Mouse (Mus musculus) limb, embryonic 12.5 days (tissue): ENCODE measurements around the gene Rufy3. TPM values are rescaled to one million over a fixed set of nuclear protein-coding genes. Genes with fewer than 3 reads are reported as not detected.

Source experiments
- ATAC-seq: fragments of 200-750 bp; cut with Nextera tagmentation; 2 replicates; pipeline ENCODE4 v1.8.0; 2017; ENCODE audit warnings: low read depth, moderate TSS enrichment; ENCODE audit not compliant: insufficient number of reproducible peaks, insufficient read depth, low FRiP score, low TSS enrichment
- H3K27ac ChIP-seq: fragments of 300-500 bp; sonication (generic); 2 replicates; pipeline ENCODE4 v1.5.1; 2016; ENCODE audit warnings: mild to moderate bottlenecking, moderate library complexity
- H3K27me3 ChIP-seq: fragments of 300-500 bp; sonication (generic); 2 replicates; pipeline ENCODE4 v1.6.1; 2016; ENCODE audit warnings: mild to moderate bottlenecking, moderate library complexity
- H3K36me3 ChIP-seq: fragments of 300-500 bp; sonication (generic); 2 replicates; pipeline ENCODE4 v1.6.1; 2016; ENCODE audit warnings: mild to moderate bottlenecking, moderate library complexity
- H3K4me1 ChIP-seq: fragments of 300-500 bp; sonication (generic); replicated peaks from 2 replicates; pipeline ENCODE4 v1.6.1; 2016
- H3K4me2 ChIP-seq: fragments of 300-500 bp; sonication (generic); 2 replicates; pipeline ENCODE4 v1.6.1; 2016; ENCODE audit warnings: mild to moderate bottlenecking, moderate library complexity
- H3K4me3 ChIP-seq: fragments of 300-500 bp; sonication (generic); replicated peaks from 2 replicates; pipeline ENCODE4 v1.5.1; 2016; ENCODE audit warnings: mild to moderate bottlenecking
- H3K9ac ChIP-seq: fragments of 300-500 bp; sonication (generic); replicated peaks from 2 replicates; pipeline ENCODE4 v1.6.1; 2016; ENCODE audit warnings: mild to moderate bottlenecking, moderate library complexity
- H3K9me3 ChIP-seq: fragments of 300-500 bp; sonication (generic); 2 replicates; pipeline ENCODE4 v1.6.1; 2016; ENCODE audit warnings: mild to moderate bottlenecking, moderate library complexity
- WGBS: fragments of 180-500 bp; shearing (Covaris S2); methylation state at CpG from one replicate; pipeline ENCODE4 v1.1.7; 2016; 5-methylcytosine and 5-hydroxymethylcytosine counted together
- polyA plus RNA-seq: library from polyadenylated mRNA; unstranded; fragments of >200 nt; fragmentation: Nextera tagmentation; extraction: Ambion mirVana; gene quantifications from 2 replicates; pipeline ENCODE4 v1.2.1, GENCODE M21; 2016

Gene Rufy3
- polyA plus RNA-seq, 1 experiment from 2014 or later, result 13.8 TPM

DNA sequence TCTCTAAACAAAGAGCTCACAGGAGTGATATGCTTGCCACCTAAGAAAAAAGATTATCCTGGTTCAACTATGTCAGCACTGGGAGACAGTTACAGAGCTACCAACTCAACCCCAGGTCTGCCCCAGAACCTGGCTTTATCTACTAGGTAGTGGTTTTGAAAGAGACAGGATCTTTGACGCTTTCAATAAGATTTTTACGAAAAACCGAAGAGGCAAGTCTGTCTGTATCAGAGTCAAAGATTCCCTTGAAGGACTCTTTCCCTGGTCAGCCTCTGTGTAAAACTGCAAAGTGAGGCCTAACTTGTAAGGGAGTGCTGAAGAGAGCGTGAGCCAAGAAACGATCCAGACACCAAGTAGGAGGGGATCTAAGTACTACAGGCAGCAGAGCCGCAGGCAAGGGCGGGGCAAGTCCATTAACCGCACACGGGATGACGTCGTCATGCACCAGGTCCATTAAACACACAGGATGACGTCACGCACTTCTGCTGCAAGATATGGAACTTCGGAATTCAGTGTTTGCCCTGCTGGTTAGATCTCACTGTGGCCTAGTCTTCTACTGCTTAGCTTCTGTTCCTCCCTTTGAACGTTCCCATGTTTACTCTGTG lies 123.8 kb downstream of the Rufy3 start:
- peaks cover 14% of the 10 kb centered on the region for H3K27me3 ChIP-seq
- no peak overlapping the region for H3K4me2 ChIP-seq
- no peak overlapping the region for H3K27ac ChIP-seq
- H3K9me3 ChIP-seq, result no peaks in the 10 kb centered on the region
- H3K4me3 ChIP-seq, result no peak overlapping the region
- H3K36me3 ChIP-seq, result no peaks in the 10 kb centered on the region
- WGBS, result 71% methylated on average over 15 of the region's 15 CpGs
- ATAC-seq, result no peak
- H3K4me1 ChIP-seq, result 0 out of 2 replicates have a peak, but pooled peaks cover 4% of the 10 kb centered on the region
- H3K9ac ChIP-seq, result no peak overlapping the region

DNA sequence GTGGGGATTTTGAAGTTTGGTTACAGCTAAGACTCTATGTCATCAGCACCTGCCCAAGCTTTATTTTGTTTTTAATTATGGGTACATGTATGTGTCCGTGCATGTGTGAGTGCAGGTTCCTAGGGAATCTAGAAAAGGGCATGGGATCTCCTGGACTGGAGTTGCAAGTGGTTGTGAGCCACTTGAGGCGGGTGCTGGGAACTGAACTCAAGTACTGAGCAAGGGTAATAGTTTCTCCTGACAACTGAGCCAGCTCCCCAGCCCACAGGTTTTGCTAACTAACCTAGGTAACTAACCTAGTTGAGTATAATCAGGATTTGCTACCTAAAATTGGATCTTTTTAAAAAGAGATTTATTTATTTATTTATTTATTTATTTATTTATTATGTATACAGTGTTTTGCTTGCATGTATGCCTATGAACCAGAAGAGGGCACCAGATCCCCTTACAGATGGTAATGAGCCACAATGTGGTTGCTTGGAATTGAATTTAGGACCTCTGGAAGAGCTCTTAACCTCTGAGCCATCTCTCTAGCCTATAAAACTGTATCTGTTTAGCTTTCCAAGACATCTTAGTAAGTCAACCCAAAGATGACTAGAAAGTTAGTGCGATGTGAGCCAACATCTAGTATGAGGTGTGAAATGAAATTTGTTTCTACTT lies 124.6 kb downstream of the Rufy3 start:
- 74% methylated on average over 3 of the region's 3 CpGs for WGBS
- H3K4me1 ChIP-seq, result 0 out of 2 replicates have a peak, but pooled peaks cover 4% of the 10 kb centered on the region
- H3K9ac ChIP-seq, result no peak overlapping the region
- no peak overlapping the region for H3K27ac ChIP-seq
- no peak overlapping the region for H3K4me3 ChIP-seq
- no peaks in the 10 kb centered on the region for H3K36me3 ChIP-seq
- ATAC-seq, result no peak; the same call in 1 of the 2 replicates
- H3K4me2 ChIP-seq, result no peak overlapping the region
- peaks cover 14% of the 10 kb centered on the region for H3K27me3 ChIP-seq
- H3K9me3 ChIP-seq, result no peaks in the 10 kb centered on the region

DNA sequence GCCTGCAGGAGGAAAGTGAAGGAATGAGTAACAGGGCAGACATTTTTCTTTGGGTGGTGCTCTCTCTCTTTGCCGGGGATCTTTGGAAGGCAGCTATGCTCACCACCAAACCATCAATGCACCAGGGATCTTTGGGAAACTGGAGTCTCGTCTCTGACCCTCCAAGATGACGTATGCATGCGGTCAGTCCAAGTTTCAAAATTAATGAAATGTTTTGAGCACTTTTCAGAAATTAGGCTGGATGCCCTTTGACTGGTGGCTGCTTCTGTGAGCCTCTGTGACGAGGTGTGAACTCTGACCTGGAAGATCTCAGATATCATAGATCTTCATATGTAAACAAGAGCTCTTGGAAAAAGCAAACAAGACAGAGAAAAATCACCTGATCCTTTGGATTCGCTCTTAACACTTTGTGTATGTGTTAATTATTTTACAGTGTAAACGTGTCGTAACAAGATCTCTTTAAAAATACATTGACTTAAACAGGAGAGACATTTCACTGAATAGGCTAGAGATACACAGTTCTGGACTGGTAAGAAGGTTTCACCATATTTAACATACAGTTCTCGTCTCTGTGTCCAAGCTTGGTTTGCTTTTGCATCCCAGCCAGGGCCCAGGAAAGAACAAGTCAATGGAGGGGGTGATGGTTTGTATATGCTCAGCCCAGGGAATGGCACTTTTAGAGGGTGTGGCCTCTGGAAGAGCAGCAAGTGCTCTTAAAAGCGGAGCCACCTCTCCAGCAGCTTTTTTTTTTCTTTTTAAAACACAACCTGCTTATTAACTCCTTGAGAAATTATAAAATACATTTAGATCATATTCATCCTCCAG lies 126.1 kb downstream of the Rufy3 start:
- Histone ChIP-seq H3K27ac (no peak overlapping the region), H3K9ac (no peak overlapping the region), H3K9me3 (no peaks in the 10 kb centered on the region), H3K4me1 (no peaks in the 10 kb centered on the region), H3K4me2 (no peak overlapping the region), H3K27me3 (0 out of 2 replicates have a peak, but pooled peaks cover 3% of the 10 kb centered on the region), H3K36me3 (no peaks in the 10 kb centered on the region), H3K4me3 (no peak overlapping the region)
- 68% methylated on average over 10 of the region's 10 CpGs for WGBS
- ATAC-seq, result no peak

DNA sequence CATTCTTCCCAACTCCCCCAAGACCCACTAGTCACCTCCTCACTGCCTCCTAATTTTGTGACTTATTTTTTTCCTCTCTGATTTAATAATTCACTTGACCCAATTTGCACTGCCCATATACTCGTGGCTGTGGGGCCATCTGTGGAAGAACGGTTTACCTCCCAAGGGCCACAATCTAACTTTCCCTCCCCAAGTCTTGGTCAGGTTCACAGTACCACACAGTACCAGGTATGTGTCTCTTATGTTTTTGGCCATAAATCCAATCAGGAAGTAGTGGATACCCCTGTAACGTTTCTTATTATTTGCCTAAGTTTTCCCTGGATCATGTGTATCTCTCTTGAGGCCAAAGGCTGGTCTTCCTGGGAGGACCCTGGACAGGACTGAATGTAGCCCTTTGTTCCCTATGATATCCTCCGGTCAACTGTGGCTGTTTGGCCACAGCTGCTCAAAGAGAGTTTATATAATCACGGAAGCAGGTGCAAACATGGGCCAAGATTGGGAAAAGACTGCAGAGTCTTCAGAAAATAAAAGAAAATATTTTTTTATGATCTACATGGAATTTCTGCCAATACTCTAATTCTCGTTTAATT lies 126.8 kb downstream of the Rufy3 start:
- ATAC-seq, result no peak
- H3K4me2 ChIP-seq, result no peak overlapping the region
- no peak overlapping the region for H3K27ac ChIP-seq
- H3K4me3 ChIP-seq, result no peak overlapping the region
- H3K27me3 ChIP-seq, result no peaks in the 10 kb centered on the region
- H3K9me3 ChIP-seq, result no peaks in the 10 kb centered on the region
- WGBS, result 77% methylated on average over 6 of the region's 6 CpGs
- H3K9ac ChIP-seq, result no peak overlapping the region
- no peaks in the 10 kb centered on the region for H3K36me3 ChIP-seq
- no peaks in the 10 kb centered on the region for H3K4me1 ChIP-seq

DNA sequence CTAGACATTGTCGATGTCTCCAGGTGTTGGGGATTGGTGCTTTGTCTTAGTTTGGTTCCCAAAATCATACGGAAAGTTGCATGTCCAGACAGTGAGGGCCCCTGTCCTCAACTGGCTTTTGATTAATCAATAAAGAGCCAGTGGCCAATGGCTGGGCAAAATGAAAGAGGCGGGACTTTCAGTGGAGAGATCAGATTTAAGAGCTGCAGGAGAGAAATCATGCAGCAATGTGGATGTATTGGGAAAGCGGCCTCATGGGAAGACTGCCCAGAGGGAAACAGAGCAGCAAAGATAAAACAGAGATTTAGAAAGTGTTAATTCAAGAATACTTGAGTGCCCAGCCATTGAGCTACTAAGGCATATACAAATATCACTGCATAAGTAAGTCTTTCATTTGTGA lies 127.7 kb downstream of the Rufy3 start:
- H3K27ac ChIP-seq, result no peak overlapping the region
- H3K4me2 ChIP-seq, result no peak overlapping the region
- H3K4me3 ChIP-seq, result no peak overlapping the region
- ATAC-seq, result no peak
- H3K27me3 ChIP-seq, result no peaks in the 10 kb centered on the region
- no peaks in the 10 kb centered on the region for H3K9me3 ChIP-seq
- no peaks in the 10 kb centered on the region for H3K36me3 ChIP-seq
- no peak overlapping the region for H3K9ac ChIP-seq
- H3K4me1 ChIP-seq, result no peaks in the 10 kb centered on the region
- WGBS, result 89% methylated on average over 4 of the region's 4 CpGs

DNA sequence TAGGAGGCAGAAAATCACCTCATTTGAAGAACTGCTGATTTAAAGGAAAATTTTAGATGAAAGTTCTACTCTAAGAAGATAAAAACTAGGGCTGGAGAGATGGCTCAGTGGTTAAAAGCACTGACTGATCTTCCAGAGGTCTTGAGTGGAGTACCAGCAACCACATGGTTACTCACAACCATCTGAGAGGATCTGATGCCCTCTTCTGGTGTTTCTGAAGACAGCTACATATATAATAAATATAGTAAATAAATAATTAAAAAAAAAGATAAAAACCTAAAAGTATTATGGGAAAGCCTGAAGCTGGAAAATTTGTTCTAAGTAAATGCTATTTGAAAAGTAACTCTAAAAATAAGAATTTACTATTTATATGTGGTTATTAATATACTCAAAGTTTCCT lies 128.2 kb downstream of the Rufy3 start:
- no peak for ATAC-seq

DNA sequence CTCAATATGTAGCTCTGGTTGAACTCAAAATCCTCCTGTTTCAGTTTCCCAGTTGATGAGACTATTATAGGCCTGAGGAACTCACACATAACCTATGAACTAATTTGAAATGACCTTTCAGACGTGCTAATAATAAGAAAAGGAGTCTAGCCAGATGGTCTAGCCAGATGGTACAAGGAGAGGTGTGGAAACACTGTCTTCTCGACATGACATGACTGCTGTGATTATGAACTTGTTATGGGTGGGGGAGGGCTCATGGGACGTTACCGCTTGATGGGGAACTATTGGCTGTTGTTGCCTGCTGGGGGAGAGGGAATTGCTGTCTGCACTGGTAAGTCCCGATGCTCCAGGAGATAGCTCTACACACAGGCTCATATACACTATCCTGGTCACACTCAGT lies 132.5 kb downstream of the Rufy3 start:
- no peaks in the 10 kb centered on the region for H3K4me1 ChIP-seq
- no peak overlapping the region for H3K27ac ChIP-seq
- H3K4me3 ChIP-seq, result no peak overlapping the region
- H3K9me3 ChIP-seq, result no peaks in the 10 kb centered on the region
- ATAC-seq, result no peak
- no peaks in the 10 kb centered on the region for H3K27me3 ChIP-seq
- no peak overlapping the region for H3K4me2 ChIP-seq
- 74% methylated on average over 5 of the region's 5 CpGs for WGBS
- H3K9ac ChIP-seq, result no peak overlapping the region
- H3K36me3 ChIP-seq, result no peaks in the 10 kb centered on the region

More for the DNA sequence above, 128.2 kb downstream of the Rufy3 start:
- Histone ChIP-seq H3K4me1 (no peaks in the 10 kb centered on the region), H3K9me3 (no peaks in the 10 kb centered on the region), H3K27ac (no peak overlapping the region), H3K36me3 (no peaks in the 10 kb centered on the region), H3K9ac (no peak overlapping the region), H3K4me2 (no peak overlapping the region), H3K27me3 (no peaks in the 10 kb centered on the region), H3K4me3 (no peak overlapping the region)

DNA sequence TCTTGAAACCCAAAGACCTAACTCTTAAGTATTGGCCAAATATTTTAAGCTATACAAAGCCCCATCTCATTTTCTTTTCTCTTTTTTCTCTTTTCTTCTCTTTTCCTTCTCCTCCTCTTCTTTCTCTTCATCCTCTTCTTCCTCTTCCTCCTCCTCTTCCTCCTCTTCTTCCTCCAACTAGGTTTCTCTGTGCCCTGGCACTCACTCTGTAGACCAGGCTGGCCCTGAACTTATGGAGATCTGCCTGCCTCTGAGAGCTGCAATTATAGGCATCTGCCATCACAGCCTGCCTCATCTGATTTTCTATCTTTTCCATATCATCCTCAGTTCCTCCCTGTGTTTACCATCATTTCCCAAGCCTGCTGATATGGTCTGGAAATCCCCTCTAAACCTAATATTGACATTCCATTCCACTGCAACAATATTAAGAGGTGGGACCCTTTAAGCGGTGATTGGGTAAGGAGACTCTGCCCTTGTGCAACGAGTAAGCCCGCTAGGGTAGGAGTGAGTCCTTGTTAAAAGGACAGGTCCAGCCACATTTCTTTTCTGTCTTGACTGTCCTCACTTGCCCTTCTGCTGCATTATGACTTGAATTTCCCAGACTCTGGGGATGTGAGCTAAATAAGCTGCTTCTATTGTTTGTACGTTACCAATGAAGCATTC lies 134.5 kb downstream of the Rufy3 start:
- Histone ChIP-seq H3K27ac (no peak overlapping the region), H3K36me3 (no peaks in the 10 kb centered on the region), H3K9me3 (no peaks in the 10 kb centered on the region), H3K27me3 (no peaks in the 10 kb centered on the region), H3K4me3 (no peak overlapping the region), H3K4me1 (no peaks in the 10 kb centered on the region), H3K4me2 (no peak overlapping the region), H3K9ac (no peak overlapping the region)
- WGBS, result 78% methylated on average over 4 of the region's 4 CpGs
- no peak for ATAC-seq

Other genes with a start within 250 kb of the Rufy3 start
- gene Prol1, start 247.7 kb upstream of the Rufy3 start, polyA plus RNA-seq, result not detected in 2 replicates
- not detected in 2 replicates for gene Amtn, start 188.9 kb upstream of the Rufy3 start, polyA plus RNA-seq
- 1.3 and 2.1 TPM in 2 replicates for gene Ambn, start 109.0 kb upstream of the Rufy3 start, polyA plus RNA-seq
- gene Enam, start 77.1 kb upstream of the Rufy3 start, polyA plus RNA-seq, result 0.06 and 0.50 TPM in 2 replicates
- not detected in 2 replicates for gene Jchain, start 37.1 kb upstream of the Rufy3 start, polyA plus RNA-seq
- gene Utp3, start 10.6 kb upstream of the Rufy3 start, polyA plus RNA-seq, result 71.1 and 81.0 TPM in 2 replicates
- gene Grsf1, start 111.1 kb downstream of the Rufy3 start, polyA plus RNA-seq, result 67.6 and 71.5 TPM in 2 replicates
- gene Mob1b, start 155.8 kb downstream of the Rufy3 start, polyA plus RNA-seq, result 11.8 and 12.9 TPM in 2 replicates
- gene Dck, start 200.0 kb downstream of the Rufy3 start, polyA plus RNA-seq, result 70.1 and 72.6 TPM in 2 replicates